Mouse (Mus musculus) embryo, embryonic 9.5 days (tissue): ENCODE measurements at regions not wholly inside any gene's neighbourhood (a gene's known extent, or its start where the extent isn't known, plus 50 kb on each side); places are given as distances from the start of the nearest gene placed in this dataset.
A peak's percentile ranks its signal among the peaks of the same experiment; 100 is the strongest.

Experiments used
- DNase-seq: peaks from one replicate; pipeline ENCODE4 v3.0.0-alpha.2; 2017; ENCODE audit errors: extremely low spot score

- DNase-seq, result no peak
Measured at GRCm38 (mm10) chr2:46360049-46360712, 1243.0 kb upstream of the Zeb2 start.

DNA sequence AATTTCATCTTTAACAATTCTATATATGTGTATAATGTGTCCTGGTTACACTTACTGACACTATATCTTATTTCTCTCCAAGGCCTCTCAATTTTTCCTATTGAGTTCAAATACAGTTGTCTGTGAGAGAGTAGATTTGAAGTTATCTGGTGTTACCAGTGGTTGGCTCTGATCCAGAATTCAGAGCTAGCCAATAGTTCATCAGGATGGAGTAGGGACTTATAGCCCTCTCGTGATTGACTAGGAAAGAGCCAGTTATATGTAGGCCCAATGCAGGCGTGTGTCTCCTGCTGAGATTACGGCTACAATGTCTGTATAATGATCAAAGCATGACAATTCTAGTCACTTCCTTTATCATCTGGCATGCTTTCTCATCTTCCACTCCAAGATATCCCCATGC, 1241.0 kb upstream of the Zeb2 start:
- no peak for DNase-seq

- no peak for DNase-seq
Measured at GRCm38 (mm10) chr2:46356651-46357050, 1239.5 kb upstream of the Zeb2 start.

GRCm38 (mm10) chr2:46340694-46341093, 1223.5 kb upstream of the Zeb2 start:
- no peak for DNase-seq

- DNase-seq, result no peak
Measured at GRCm38 (mm10) chr2:46316666-46317065, 1199.5 kb upstream of the Zeb2 start.

DNA sequence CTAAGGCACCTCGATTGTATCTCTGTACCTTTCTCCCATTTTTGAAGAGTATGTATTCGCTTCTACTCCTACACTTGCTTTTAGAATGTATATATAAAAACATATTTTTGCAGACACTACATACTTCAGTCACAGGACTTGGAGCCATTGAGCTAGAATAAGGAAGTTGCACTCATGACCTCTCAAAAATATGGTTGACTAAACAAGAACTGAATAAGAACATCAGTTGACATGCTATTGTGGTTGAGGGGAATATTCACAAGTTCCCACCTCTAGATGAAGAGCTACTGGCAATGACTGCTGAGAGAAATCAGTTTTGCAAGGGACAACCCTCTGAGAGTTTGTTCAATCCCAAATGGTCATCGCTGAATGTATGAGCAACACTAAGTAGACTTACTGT, 1198.0 kb upstream of the Zeb2 start:
- DNase-seq, result no peak

DNA sequence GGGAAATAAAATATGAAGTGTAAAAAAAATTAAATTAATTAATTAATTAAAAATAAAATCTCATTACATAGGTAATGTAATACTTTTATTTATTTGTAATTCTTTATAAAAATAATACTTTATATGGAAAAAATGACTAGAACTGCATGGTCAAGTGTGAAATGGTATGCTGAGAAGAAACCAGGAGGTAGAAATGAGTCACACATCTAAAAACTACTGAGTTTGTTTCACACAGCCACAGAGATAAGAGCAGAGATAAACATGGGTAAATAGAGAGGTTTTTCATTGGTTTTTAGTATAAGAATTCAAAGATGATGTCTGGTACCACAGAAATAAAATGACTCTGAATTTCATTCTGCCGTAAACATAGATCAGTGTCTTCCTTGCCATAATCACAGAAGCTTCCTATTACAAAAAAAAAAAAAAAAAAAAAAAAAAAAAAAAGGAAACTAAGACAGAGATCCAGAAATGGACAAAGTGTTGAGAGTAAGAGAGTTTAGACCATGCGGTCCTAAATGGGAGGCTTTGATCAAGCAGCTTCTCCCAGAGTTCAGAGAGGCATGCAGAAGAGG, 1190.5 kb upstream of the Zeb2 start:
- DNase-seq, result no peak

- no peak for DNase-seq
Measured at GRCm38 (mm10) chr2:46302627-46303026, 1185.4 kb upstream of the Zeb2 start.

- no peak for DNase-seq
Measured at GRCm38 (mm10) chr2:46297274-46297843, 1180.2 kb upstream of the Zeb2 start.

GRCm38 (mm10) chr2:46283929-46284598, 1166.9 kb upstream of the Zeb2 start:
- no peak for DNase-seq

- DNase-seq, result no peak
Measured at GRCm38 (mm10) chr2:46280822-46281221, 1163.6 kb upstream of the Zeb2 start.

GRCm38 (mm10) chr2:46261618-46262017, 1144.4 kb upstream of the Zeb2 start:
- DNase-seq, result no peak

DNA sequence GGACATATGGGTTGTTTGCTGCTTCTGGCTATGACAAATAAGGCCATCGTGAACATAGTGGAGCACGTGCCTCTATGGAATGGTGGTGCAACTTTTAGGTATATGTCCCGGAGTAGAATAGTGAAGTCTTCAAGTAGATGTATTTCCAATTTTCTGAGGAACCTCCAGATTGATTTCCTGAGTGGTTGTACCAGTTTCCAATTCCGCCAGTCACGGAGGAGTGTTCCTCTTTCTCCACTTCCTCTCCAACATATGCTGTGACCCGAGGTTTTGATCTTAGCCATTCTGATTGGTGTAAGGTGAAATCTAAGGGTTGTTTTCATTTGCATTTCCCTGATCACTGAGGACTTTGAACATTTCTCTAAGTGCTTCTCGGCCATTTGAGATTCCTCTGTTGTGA, 1134.4 kb upstream of the Zeb2 start:
- DNase-seq, result no peak

DNA sequence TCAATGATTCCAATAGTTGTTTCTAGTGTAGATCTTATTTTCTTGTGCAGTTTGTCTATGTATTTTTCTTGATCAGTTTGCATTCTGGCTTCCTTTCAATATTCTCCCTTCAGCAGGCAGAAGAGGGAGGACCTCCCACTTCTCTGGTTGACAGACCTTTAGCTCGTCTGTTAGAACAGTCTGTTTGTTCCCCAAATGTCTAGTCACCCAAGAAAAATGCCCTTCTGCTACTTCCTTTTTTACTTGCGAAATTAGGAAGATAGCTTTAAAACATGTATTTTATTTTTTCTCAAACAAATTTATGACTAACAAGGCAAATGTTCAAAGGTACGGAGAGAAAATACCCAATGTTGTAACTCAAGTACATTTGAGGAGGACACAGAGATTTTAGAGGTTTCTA, 1128.5 kb upstream of the Zeb2 start:
- no peak for DNase-seq

- no peak for DNase-seq
Measured at GRCm38 (mm10) chr2:46244697-46245096, 1127.5 kb upstream of the Zeb2 start.

- no peak for DNase-seq
Measured at GRCm38 (mm10) chr2:46242806-46243205, 1125.6 kb upstream of the Zeb2 start.

DNA sequence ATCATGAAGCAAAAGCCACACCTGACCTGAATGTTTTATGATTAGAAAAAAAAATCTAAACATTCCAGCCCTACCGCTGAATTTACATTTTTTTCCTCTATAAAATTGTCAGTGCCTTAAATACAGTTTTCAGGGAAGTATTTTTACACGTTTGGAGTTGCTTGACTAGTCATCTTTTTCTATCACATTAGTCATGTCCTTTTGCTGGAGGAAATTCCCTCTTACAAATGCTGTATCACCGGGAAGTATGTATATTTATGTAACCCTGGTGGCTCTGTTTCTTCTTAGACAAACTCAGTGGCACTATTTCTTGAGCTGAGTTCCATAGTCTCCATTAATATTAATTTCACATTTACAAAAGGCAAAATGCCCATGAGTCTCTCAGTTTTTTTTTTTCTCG, 1122.7 kb upstream of the Zeb2 start:
- DNase-seq, result no peak

- DNase-seq, result no peak
Measured at GRCm38 (mm10) chr2:46230791-46231450, 1113.7 kb upstream of the Zeb2 start.

DNA sequence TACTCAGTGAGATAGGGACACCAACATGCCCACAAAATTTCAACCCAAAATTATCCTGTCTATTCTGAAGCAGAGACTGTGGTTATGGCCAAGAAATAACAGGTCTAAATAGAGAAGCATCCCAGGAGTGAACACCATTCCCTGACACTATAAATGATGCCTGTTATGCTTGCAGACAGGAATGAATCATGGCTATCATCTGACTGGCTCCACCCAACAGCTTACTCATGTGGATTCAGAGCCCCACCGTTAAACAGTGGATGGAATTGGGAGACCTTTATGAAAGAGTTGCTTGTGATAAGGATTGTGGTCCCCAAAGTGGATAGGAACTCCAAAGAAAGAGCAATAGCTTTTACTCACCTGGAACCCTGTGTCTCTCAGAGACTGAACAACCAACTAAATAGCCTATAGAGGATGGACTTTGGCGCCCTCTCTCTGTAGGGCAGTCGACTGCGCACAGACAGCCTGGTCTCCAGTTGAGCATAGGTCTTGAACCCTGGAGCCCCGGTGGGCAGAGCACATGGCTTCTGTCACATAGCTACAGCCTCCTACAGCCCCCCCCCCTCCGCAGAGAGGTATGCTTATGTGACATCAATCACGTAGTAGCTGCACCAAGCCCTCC, 1101.3 kb upstream of the Zeb2 start:
- no peak for DNase-seq

DNA sequence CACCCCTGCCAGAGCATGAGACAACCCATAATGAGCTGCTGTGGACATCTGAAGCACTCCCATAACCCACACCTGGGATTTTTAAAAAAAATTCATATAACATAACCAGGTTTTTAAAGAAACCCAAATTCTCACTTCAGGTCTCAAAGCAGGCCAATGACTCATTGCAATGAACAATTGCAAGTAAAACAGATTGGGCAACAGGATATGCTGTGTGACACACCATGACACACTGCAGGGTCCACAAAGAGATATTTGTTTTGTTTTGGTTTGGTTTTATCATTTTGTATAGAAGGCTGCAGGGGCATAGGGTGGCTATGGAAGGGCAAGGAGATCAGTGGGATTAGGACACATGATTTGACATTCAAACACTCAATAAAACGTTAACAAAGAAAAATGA, 1082.1 kb upstream of the Zeb2 start:
- no peak for DNase-seq

- DNase-seq, result peak; percentile 7
Measured at GRCm38 (mm10) chr2:46187265-46187888, 1070.2 kb upstream of the Zeb2 start.

- no peak for DNase-seq
Measured at GRCm38 (mm10) chr2:46183241-46183640, 1066.0 kb upstream of the Zeb2 start.
